Mouse (Mus musculus) liver, embryonic 14.5 days (tissue): ENCODE measurements around the gene Vps51. TPM values are rescaled to one million over a fixed set of nuclear protein-coding genes. Genes with fewer than 3 reads are reported as not detected.
A peak's percentile ranks its signal among the peaks of the same experiment; 100 is the strongest.

Source experiments
- ATAC-seq: fragments of 200-750 bp; cut with Nextera tagmentation; 2 replicates; pipeline ENCODE4 v1.8.0; 2017; ENCODE audit warnings: moderate number of reproducible peaks, mild to moderate bottlenecking, moderate library complexity; ENCODE audit not compliant: insufficient read depth
- DNase-seq, 3 experiments: peaks; one replicate each; pipeline ENCODE4 v3.0.0-alpha.2; 2012 to 2013; ENCODE audit warnings: low read depth in 3 of 3, low spot score in 3 of 3
- H3K27ac ChIP-seq: fragments of 300-500 bp; sonication (generic); 2 replicates; pipeline ENCODE4 v1.5.1; 2014; ENCODE audit warnings: moderate library complexity, mild to moderate bottlenecking, control low read depth, inconsistent platforms
- H3K27me3 ChIP-seq: fragments of 300-500 bp; sonication (generic); 2 replicates; pipeline ENCODE4 v1.6.1; 2014; ENCODE audit warnings: mild to moderate bottlenecking, low read length, moderate library complexity; ENCODE audit not compliant: control insufficient read depth, insufficient read depth
- H3K36me3 ChIP-seq: fragments of 300-500 bp; sonication (generic); replicated peaks from 2 replicates; pipeline ENCODE4 v1.6.1; 2014; ENCODE audit warnings: low read depth; ENCODE audit not compliant: control insufficient read depth, insufficient read depth
- H3K4me1 ChIP-seq, 2 experiments: fragments of 200-500 bp in 1 of 2; fragments of 300-500 bp in 1 of 2; sonication (generic) in 1 of 2; replicated peaks; 2 replicates each; pipeline ENCODE4 v1.6.1; 2012 to 2014; ENCODE audit warnings: antibody characterized with exemption in 1 of 2, inconsistent platforms in 1 of 2, low read length in 1 of 2; ENCODE audit not compliant: control insufficient read depth in 2 of 2, insufficient read depth in 2 of 2
- H3K4me2 ChIP-seq: fragments of 300-500 bp; sonication (generic); 2 replicates; pipeline ENCODE4 v1.6.1; 2014; ENCODE audit warnings: low read depth, mild to moderate bottlenecking, control low read depth, moderate library complexity
- H3K4me3 ChIP-seq, 2 experiments: fragments of 200-500 bp in 1 of 2; fragments of 300-500 bp in 1 of 2; sonication (generic) in 1 of 2; 2 replicates each; pipeline ENCODE4 v1.5.1; 2012 to 2014; ENCODE audit warnings: low read depth in 2 of 2, low read length in 2 of 2, mild to moderate bottlenecking in 2 of 2, control low read depth in 1 of 2, inconsistent platforms in 1 of 2, moderate library complexity in 1 of 2; ENCODE audit not compliant: insufficient read depth in 1 of 2
- H3K9ac ChIP-seq: fragments of 300-500 bp; sonication (generic); replicated peaks from 2 replicates; pipeline ENCODE4 v1.6.1; 2014; ENCODE audit warnings: mild to moderate bottlenecking, control low read depth, moderate library complexity
- H3K9me3 ChIP-seq: fragments of 300-500 bp; sonication (generic); 2 replicates; pipeline ENCODE4 v1.6.1; 2016; ENCODE audit warnings: low read length, mixed read lengths; ENCODE audit not compliant: control insufficient read depth
- CTCF ChIP-seq: IDR thresholded peaks from 2 replicates; pipeline ENCODE4 v1.5.1; 2016; ENCODE audit warnings: antibody characterized with exemption, low read depth, control low read depth
- EP300 ChIP-seq: IDR thresholded peaks from 2 replicates; pipeline ENCODE4 v1.6.1; 2016; ENCODE audit warnings: antibody characterized with exemption, low read depth
- WGBS: fragments of 180-500 bp; shearing (Covaris S2); extraction: QIAGEN DNeasy Blood & Tissue Kit; methylation state at CpG from one replicate; pipeline ENCODE4 v1.1.7; 2014; ENCODE audit not compliant: insufficient replicate concordance; 5-methylcytosine and 5-hydroxymethylcytosine counted together
- polyA plus RNA-seq, 2 experiments: library from polyadenylated mRNA; depleted of rRNA in 1 of 2; stranded (reverse) in 1 of 2; unstranded in 1 of 2; fragments of >200 nt; fragmentation: Nextera tagmentation in 1 of 2; extraction: Ambion mirVana in 1 of 2; gene quantifications; 2 replicates each; pipeline versions ENCODE4 v1.2.1 to v1.2.3; 2012 to 2014

Vps51 gene
- polyA plus RNA-seq, 2 experiments = 19.9 to 21.9 TPM

DNA sequence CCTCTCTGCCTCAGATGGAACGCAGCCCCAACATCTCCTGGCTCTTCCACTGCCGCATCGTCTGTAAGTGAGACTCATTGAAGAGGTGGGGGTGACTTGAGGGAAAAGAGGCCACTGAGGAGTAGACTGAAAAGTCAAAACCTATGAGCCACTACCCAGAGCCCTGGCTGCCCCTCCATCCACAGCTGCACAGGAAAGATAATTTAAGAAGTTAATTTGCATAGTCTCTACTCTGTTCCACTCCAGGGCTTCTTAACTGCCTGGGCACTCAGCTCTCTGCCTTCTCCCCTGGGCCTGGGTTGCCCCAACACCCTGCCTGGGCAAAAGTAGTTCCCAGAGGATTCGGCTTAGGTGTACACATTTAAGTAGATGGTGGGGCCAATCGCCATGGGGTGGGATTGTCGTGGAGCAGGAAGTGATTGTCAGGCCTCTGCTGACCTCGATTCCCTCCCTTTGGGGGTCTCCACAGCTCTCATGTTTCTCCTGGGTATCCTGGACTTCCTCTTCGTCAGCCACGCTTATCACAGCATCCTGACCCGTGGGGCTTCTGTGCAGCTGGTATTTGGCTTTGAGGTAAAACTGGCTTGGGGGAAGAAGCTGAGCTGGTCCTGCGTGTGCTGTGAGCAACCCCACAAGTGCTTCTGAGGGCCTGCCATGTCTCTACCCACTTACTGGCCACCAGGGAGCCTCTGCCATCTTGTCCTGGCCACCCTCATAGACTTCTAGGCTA, 28.2 kb downstream of the Vps51 start:
- Histone ChIP-seq H3K4me1 (peaks cover 15 to 21% of the 10 kb centered on the region in 2 experiments), H3K27me3 (no peaks in the 10 kb centered on the region), H3K36me3 (peaks cover 56% of the 10 kb centered on the region), H3K27ac (no peak overlapping the region), H3K9ac (no peak overlapping the region), H3K4me3 (0 out of 4 replicates have a peak overlapping the region, but pooled peaks of 1 of the 2 experiments have one; percentile 12), H3K9me3 (no peaks in the 10 kb centered on the region), H3K4me2 (peak overlapping the region; percentile 99)
- no peak for ATAC-seq
- DNase-seq = no peak
- 55% methylated on average over 11 of the region's 11 CpGs for WGBS
- TF ChIP-seq EP300 (no peak), CTCF (no peak)

DNA sequence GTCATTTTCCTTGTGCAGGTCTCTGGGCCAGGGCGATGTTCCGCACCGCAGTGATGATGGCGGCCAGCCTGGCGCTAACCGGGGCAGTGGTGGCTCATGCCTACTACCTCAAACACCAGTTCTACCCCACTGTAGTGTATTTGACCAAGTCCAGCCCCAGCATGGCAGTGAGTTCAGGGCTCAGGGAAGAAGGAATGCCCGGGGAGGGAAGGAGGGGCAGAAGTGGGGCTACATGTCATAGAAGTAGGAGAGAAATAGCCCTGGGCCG, 29.2 kb downstream of the Vps51 start:
- peak overlapping the region; percentile 97 for H3K9ac ChIP-seq
- H3K27me3 ChIP-seq = no peaks in the 10 kb centered on the region
- peaks cover 15 to 21% of the 10 kb centered on the region in 2 experiments for H3K4me1 ChIP-seq
- no peak for ATAC-seq
- H3K9me3 ChIP-seq = no peaks in the 10 kb centered on the region
- H3K4me2 ChIP-seq = peak overlapping the region; percentile 99
- TF ChIP-seq CTCF = no peak
- TF ChIP-seq EP300 = no peak
- peak overlapping the region; percentile 90 to 91 for H3K4me3 ChIP-seq
- peak overlapping the region; percentile 96 for H3K27ac ChIP-seq
- 71% methylated on average over 8 of the region's 8 CpGs for WGBS
- no peak for DNase-seq
- H3K36me3 ChIP-seq = peaks cover 47% of the 10 kb centered on the region

DNA sequence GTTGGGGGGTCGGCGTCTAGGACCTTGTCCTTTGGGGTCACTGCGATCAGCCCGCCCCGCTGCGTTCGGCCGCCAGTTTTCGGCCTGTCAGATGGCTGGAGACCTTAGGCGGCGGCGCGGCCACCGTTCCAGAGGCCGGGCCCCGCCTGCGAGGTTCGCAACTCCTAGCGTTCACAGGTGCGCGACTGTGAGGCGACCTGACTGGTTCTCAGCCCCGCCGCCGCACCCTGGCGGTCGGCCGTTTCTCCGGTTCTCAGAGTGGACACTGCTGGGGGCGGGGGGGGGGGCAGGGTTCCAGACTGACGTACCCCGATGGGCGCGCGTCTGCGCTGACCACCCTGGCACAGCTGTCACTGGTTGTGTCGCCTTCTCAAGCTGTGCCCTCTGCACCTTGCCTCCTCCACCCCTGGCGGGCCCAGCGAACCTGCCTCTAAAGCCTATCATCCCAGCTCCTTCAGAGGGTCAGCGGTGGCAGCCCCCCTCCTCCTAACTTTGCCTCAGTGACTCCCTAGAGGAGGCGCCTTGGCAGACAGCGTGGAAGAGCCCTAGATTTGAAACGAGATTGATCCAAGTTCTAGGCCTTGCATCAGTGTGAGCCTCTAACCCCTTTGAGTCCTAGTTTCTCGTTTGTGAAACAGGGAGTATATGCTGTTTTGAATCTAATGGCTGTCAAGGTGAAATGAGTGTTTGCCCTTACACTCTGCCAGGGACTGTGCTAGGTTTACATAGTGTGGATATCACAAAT, 29.7 kb downstream of the Vps51 start:
- DNase-seq (no peak), ATAC-seq (peak; percentile 13)
- Histone ChIP-seq H3K9me3 (no peaks in the 10 kb centered on the region), H3K9ac (peak overlapping the region; percentile 97), H3K4me2 (peak overlapping the region; percentile 99), H3K27me3 (no peaks in the 10 kb centered on the region), H3K4me3 (peak overlapping the region; percentile 90 to 91), H3K4me1 (peaks cover 15 to 21% of the 10 kb centered on the region in 2 experiments), H3K27ac (peak overlapping the region; percentile 96), H3K36me3 (peaks cover 42% of the 10 kb centered on the region)
- TF ChIP-seq CTCF = peak; percentile 8; the same call in 1 of the 2 replicates
- no peak for TF ChIP-seq EP300
- 2% methylated on average over 43 of the region's 44 CpGs for WGBS

DNA sequence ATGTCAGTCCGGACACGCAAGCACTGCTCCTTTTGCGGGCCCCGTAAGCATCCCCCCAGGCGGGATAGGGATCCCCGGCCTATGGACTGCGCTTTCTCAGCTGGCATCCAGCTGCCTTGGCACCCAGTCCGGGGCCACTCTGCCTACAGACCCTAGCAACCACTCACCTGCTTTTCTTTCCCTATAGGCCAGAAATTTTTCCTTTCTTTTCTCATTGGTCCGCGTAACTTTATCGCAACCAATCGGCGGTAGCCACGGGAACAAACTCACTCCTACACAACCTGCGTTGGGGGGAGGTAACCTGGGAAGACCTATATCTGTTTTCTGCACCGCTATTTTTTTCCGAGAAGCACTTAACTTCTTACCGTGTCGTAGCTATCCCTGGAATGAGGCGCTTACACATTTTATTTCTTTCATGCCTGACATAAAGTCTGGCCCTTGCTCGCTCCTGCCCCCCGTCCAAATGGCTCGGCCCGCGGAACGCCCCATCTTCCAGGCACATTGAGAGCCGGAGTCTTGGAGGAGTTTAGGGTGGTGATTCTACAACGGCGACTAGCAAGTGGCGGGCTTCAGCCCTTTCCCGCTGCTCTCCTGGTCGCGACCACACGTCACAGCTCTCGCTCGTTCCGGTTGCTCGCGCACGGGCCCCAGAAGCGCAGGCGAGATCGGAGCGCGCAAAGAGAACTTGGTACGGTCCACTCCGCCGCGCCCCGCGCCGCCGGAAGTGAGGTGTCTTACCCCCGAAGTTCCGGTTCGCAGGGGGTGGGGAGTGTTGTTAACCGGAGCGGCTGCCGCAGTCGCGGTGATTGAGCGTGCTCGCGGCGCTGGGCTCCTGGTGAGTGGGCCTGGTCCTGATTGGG, 30.5 kb downstream of the Vps51 start, which contains the start of gene Syvn1:
TSS of gene Syvn1 (plus strand) at position 283 of the 860 bp plus-strand sequence.
- TF ChIP-seq CTCF (no peak), EP300 (peak; percentile 33; the same call in 1 of the 2 replicates)
- Histone ChIP-seq H3K4me2 (peak within 1 kb of the TSS; percentile 99), H3K36me3 (peaks cover 34% of the 10 kb centered on the region), H3K9ac (peak within 1 kb of the TSS; percentile 97), H3K27ac (peak within 1 kb of the TSS; percentile 96), H3K27me3 (no peaks in the 10 kb centered on the region), H3K4me3 (peak within 1 kb of the TSS; percentile 90 to 91), H3K4me1 (peaks cover 15 to 21% of the 10 kb centered on the region in 2 experiments), H3K9me3 (no peaks in the 10 kb centered on the region)
- ATAC-seq (peak; percentile 92), DNase-seq (peak; percentile 93 to 96 (median 95))
- under 1% methylated on average over 65 of the region's 65 CpGs for WGBS
